Mouse (Mus musculus) embryonic fibroblast, embryonic 13.5 days (primary cell): ENCODE results near the gene BC034090.

Experiments used
- CTCF ChIP-seq: IDR thresholded peaks from 2 replicates; pipeline ENCODE4 v1.5.1; 2011; ENCODE audit warnings: mild to moderate bottlenecking, control low read depth, low read length, moderate library complexity, borderline replicate concordance; ENCODE audit not compliant: insufficient read depth
- POLR2A ChIP-seq: IDR thresholded peaks from 2 replicates; pipeline ENCODE4 v1.6.1; 2011; ENCODE audit warnings: low read depth, mild to moderate bottlenecking, control low read depth, low read length, moderate library complexity

DNA sequence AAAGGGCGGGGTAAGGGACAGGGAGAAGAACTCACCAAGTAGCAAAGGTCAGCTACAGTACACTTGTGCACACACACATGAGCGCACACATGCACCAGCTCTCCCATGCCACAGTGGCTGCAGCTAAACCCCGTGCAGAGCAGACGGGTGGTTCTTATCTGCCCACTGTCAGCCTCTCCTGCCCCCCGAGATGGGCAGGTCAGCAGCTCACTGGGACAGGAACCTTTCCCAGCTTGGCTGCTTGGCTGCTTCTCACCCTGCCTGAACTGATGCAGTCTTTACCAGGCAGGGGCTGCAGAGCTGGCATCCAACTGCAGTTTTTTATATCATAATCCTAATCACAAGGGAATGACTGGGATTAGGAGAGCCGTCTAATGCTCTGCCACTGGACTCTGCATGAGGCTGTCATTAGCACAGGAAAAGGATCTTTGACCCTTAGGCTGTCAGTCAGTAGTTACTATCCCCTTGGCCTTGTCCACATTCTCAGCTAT, 8.4 kb upstream of the BC034090 start:
- TF ChIP-seq CTCF (no peak), POLR2A (no peak)
